Mouse (Mus musculus): ENCODE data around the gene Sgms2. TPM values are rescaled to one million over a fixed set of nuclear protein-coding genes. Genes with fewer than 3 reads are reported as not detected.

The Sgms2 gene
- total and polyA plus RNA-seq, 3 experiments, result not detected

- no peak overlapping the region for H3K27ac ChIP-seq (ENCODE audit: control insufficient read depth, low read depth, low read length)
- no peak for TF ChIP-seq TAL1 (IDR thresholded peaks at IDR 0.05; ENCODE audit: low read length)
- TF ChIP-seq MAX (IDR thresholded peaks at IDR 0.05; ENCODE audit: low read length), result no peak
- TF ChIP-seq GATA1 (IDR thresholded peaks at IDR 0.05; ENCODE audit: low read depth, low read length), result no peak
- no peak for TF ChIP-seq EP300 (IDR thresholded peaks at IDR 0.05; ENCODE audit: low read depth in 1 of 2, low read length in 2 of 2)
- no peak for TF ChIP-seq MEF2A (IDR thresholded peaks at IDR 0.05; ENCODE audit: extremely low read depth, insufficient replicate concordance, low read depth, low read length, poor library complexity, severe bottlenecking)
- no peak for TF ChIP-seq RAD21 (IDR thresholded peaks at IDR 0.05; ENCODE audit: low read depth, low read length)
- TF ChIP-seq RCOR1 (IDR thresholded peaks at IDR 0.05; ENCODE audit: low read depth, low read length), result no peak
- TF ChIP-seq CHD1 (IDR thresholded peaks at IDR 0.05; ENCODE audit: low read depth, low read length), result no peak
- H3K4me1 ChIP-seq (ENCODE audit: control insufficient read depth in 1 of 2, insufficient read depth in 2 of 2, low read length in 2 of 2), result no peaks in the 10 kb centered on the region
These were observed 19.4 kb downstream of the Sgms2 start for GRCm38 (mm10) chr3:131471836-131472235.

GRCm38 (mm10) chr3:131471435-131471834 lies 19.8 kb downstream of the Sgms2 start:
- Histone ChIP-seq H3K79me2 (ENCODE audit: control insufficient read depth, insufficient read depth, low read length, poor library complexity) (no peaks in the 10 kb centered on the region), H3K27ac (ENCODE audit: control insufficient read depth, low read depth, low read length) (no peak overlapping the region), H3K9ac (ENCODE audit: control insufficient read depth, low read depth, low read length, poor library complexity, severe bottlenecking) (no peak overlapping the region), H3K36me3 (ENCODE audit: control insufficient read depth in 1 of 2, insufficient read depth in 2 of 2, low read length in 2 of 2) (no peaks in the 10 kb centered on the region), H3K4me3 (ENCODE audit: control insufficient read depth in 1 of 2, insufficient read depth in 1 of 2, low read depth in 2 of 2, low read length in 2 of 2) (no peak overlapping the region), H3K4me1 (ENCODE audit: control insufficient read depth in 1 of 2, insufficient read depth in 2 of 2, low read length in 2 of 2) (no peaks in the 10 kb centered on the region), H3K9me3 (replicated peaks; ENCODE audit: insufficient read depth, low read length) (no peaks in the 10 kb centered on the region), H3K27me3 (ENCODE audit: control insufficient read depth in 1 of 2, insufficient read depth in 2 of 2, low read length in 2 of 2) (no peaks in the 10 kb centered on the region)
- TF ChIP-seq RAD21 (IDR thresholded peaks at IDR 0.05; ENCODE audit: low read depth, low read length), result no peak
- TF ChIP-seq CHD2 (IDR thresholded peaks at IDR 0.05; ENCODE audit: low read length), result no peak
- no peak for TF ChIP-seq POLR2AphosphoS5 (IDR thresholded peaks at IDR 0.05; ENCODE audit: borderline replicate concordance, low read depth, low read length)
- no peak for TF ChIP-seq ELF1 (IDR thresholded peaks at IDR 0.05; ENCODE audit: low read depth, low read length)
- TF ChIP-seq UBTF (IDR thresholded peaks at IDR 0.05; ENCODE audit: borderline replicate concordance, insufficient read depth, low read depth, low read length), result no peak
- no peak for TF ChIP-seq BHLHE40 (IDR thresholded peaks at IDR 0.05; ENCODE audit: borderline replicate concordance, low read depth, low read length)
- TF ChIP-seq EP300 (IDR thresholded peaks at IDR 0.05; ENCODE audit: low read depth in 1 of 2, low read length in 2 of 2), result no peak
- no peak for TF ChIP-seq MAZ (IDR thresholded peaks at IDR 0.05; ENCODE audit: low read depth, low read length)
- TF ChIP-seq JUND (IDR thresholded peaks at IDR 0.05; ENCODE audit: low read depth, low read length), result no peak
- TF ChIP-seq MAFK (IDR thresholded peaks at IDR 0.05; ENCODE audit: borderline replicate concordance, low read depth, low read length), result no peak
- no peak for TF ChIP-seq ZNF384 (IDR thresholded peaks at IDR 0.05; ENCODE audit: low read depth, low read length)
- TF ChIP-seq SMC3 (IDR thresholded peaks at IDR 0.05; ENCODE audit: low read depth, low read length), result no peak
- no peak for TF ChIP-seq RCOR1 (IDR thresholded peaks at IDR 0.05; ENCODE audit: low read depth, low read length)
- TF ChIP-seq ZKSCAN1 (IDR thresholded peaks at IDR 0.05; ENCODE audit: low read depth, low read length), result no peak
- DNase-seq (ENCODE audit: low read depth, low spot score), result no peak

More at GRCm38 (mm10) chr3:131471836-131472235, 19.4 kb downstream of the Sgms2 start:
- H3K4me3 ChIP-seq (ENCODE audit: control insufficient read depth in 1 of 2, insufficient read depth in 1 of 2, low read depth in 2 of 2, low read length in 2 of 2), result no peak overlapping the region
- no peaks in the 10 kb centered on the region for H3K9me3 ChIP-seq (replicated peaks; ENCODE audit: insufficient read depth, low read length)
- H3K27me3 ChIP-seq (ENCODE audit: control insufficient read depth in 1 of 2, insufficient read depth in 2 of 2, low read length in 2 of 2), result no peaks in the 10 kb centered on the region
- no peaks in the 10 kb centered on the region for H3K36me3 ChIP-seq (ENCODE audit: control insufficient read depth in 1 of 2, insufficient read depth in 2 of 2, low read length in 2 of 2)
- no peak for DNase-seq (ENCODE audit: low read depth, low spot score)
- no peak overlapping the region for H3K9ac ChIP-seq (ENCODE audit: control insufficient read depth, low read depth, low read length, poor library complexity, severe bottlenecking)
- no peaks in the 10 kb centered on the region for H3K79me2 ChIP-seq (ENCODE audit: control insufficient read depth, insufficient read depth, low read length, poor library complexity)
